Mouse (Mus musculus) left cerebral cortex, adult 9 months (tissue): ENCODE data around the gene Anxa8.

Experiments used
- DNase-seq, 2 experiments: peaks; one replicate each; pipeline ENCODE4 v3.0.0; 2022; ENCODE audit warnings: low spot score in 2 of 2

Anxa8 gene

GRCm38 (mm10) chr14:34119046-34119723 is 33.4 kb downstream of the Anxa8 start:
- no peak for DNase-seq

- DNase-seq, result no peak
Observed at GRCm38 (mm10) chr14:34120016-34120910, 34.5 kb downstream of the Anxa8 start.

GRCm38 (mm10) chr14:34120923-34121351 is 35.2 kb downstream of the Anxa8 start:
- no peak for DNase-seq

- DNase-seq, result no peak
Observed at GRCm38 (mm10) chr14:34121691-34122090, 35.9 kb downstream of the Anxa8 start.

GRCm38 (mm10) chr14:34131216-34131615 is 45.4 kb downstream of the Anxa8 start:
- DNase-seq, result no peak

GRCm38 (mm10) chr14:34135391-34135790 is 49.6 kb downstream of the Anxa8 start:
- no peak for DNase-seq

GRCm38 (mm10) chr14:34139671-34140664 is 54.2 kb downstream of the Anxa8 start:
- no peak for DNase-seq

- no peak for DNase-seq
Observed at GRCm38 (mm10) chr14:34142316-34142715, 56.5 kb downstream of the Anxa8 start.

GRCm38 (mm10) chr14:34142915-34143314 is 57.1 kb downstream of the Anxa8 start:
- no peak for DNase-seq
